Mouse (Mus musculus) neural tube, embryonic 12.5 days (tissue): Measurements from ENCODE around the gene Thsd4. TPM values are rescaled to one million over a fixed set of nuclear protein-coding genes. Genes with fewer than 3 reads are reported as not detected.

Source experiments
- ATAC-seq: fragments of 200-750 bp; cut with Nextera tagmentation; 2 replicates; pipeline ENCODE4 v1.8.0; 2017; ENCODE audit warnings: low read depth, mild to moderate bottlenecking, moderate TSS enrichment, moderate library complexity; ENCODE audit not compliant: low FRiP score
- H3K27ac ChIP-seq: fragments of 300-500 bp; sonication (generic); 2 replicates; pipeline ENCODE4 v1.5.1; 2016
- H3K27me3 ChIP-seq: fragments of 300-500 bp; sonication (generic); replicated peaks from 2 replicates; pipeline ENCODE4 v1.6.1; 2016; ENCODE audit warnings: mild to moderate bottlenecking
- H3K36me3 ChIP-seq: fragments of 300-500 bp; sonication (generic); 2 replicates; pipeline ENCODE4 v1.6.1; 2016; ENCODE audit warnings: mild to moderate bottlenecking
- H3K4me1 ChIP-seq: fragments of 300-500 bp; sonication (generic); 2 replicates; pipeline ENCODE4 v1.6.1; 2016
- H3K4me2 ChIP-seq: fragments of 300-500 bp; sonication (generic); replicated peaks from 2 replicates; pipeline ENCODE4 v1.6.1; 2016; ENCODE audit warnings: mild to moderate bottlenecking
- H3K4me3 ChIP-seq: fragments of 300-500 bp; sonication (generic); 2 replicates; pipeline ENCODE4 v1.5.1; 2016
- H3K9ac ChIP-seq: fragments of 300-500 bp; sonication (generic); 2 replicates; pipeline ENCODE4 v1.6.1; 2016; ENCODE audit warnings: mild to moderate bottlenecking
- H3K9me3 ChIP-seq: fragments of 300-500 bp; sonication (generic); 2 replicates; pipeline ENCODE4 v1.6.1; 2016; ENCODE audit warnings: mild to moderate bottlenecking
- WGBS: fragments of 180-500 bp; shearing (Covaris S2); methylation state at CpG from one replicate; pipeline ENCODE4 v1.1.7; 2016; 5-methylcytosine and 5-hydroxymethylcytosine counted together
- polyA plus RNA-seq: library from polyadenylated mRNA; unstranded; fragments of >200 nt; fragmentation: Nextera tagmentation; extraction: Ambion mirVana; gene quantifications from 2 replicates; pipeline ENCODE4 v1.2.1, GENCODE M21; 2016

Gene Thsd4
- polyA plus RNA-seq, 1 experiment from 2014 or later, result 10.9 TPM

GRCm38 (mm10) chr9:60513329-60513788, 8.5 kb downstream of the Thsd4 start:
- H3K9ac ChIP-seq, result no peak overlapping the region
- no peak overlapping the region for H3K4me3 ChIP-seq
- H3K4me1 ChIP-seq, result peaks cover 32% of the 10 kb centered on the region
- H3K27ac ChIP-seq, result no peak overlapping the region
- no peak for ATAC-seq
- H3K4me2 ChIP-seq, result no peak overlapping the region
- H3K27me3 ChIP-seq, result peaks cover 21% of the 10 kb centered on the region
- WGBS, result 10% methylated on average over 11 of the region's 11 CpGs
- H3K9me3 ChIP-seq, result no peaks in the 10 kb centered on the region
- no peaks in the 10 kb centered on the region for H3K36me3 ChIP-seq

GRCm38 (mm10) chr9:60510876-60511275, 11.0 kb downstream of the Thsd4 start:
- no peak overlapping the region for H3K27ac ChIP-seq
- H3K9ac ChIP-seq, result no peak overlapping the region
- H3K4me1 ChIP-seq, result peaks cover 20% of the 10 kb centered on the region
- H3K4me3 ChIP-seq, result no peak overlapping the region
- no peak for ATAC-seq
- peaks cover 12% of the 10 kb centered on the region for H3K27me3 ChIP-seq
- no peaks in the 10 kb centered on the region for H3K9me3 ChIP-seq
- WGBS, result 23% methylated on average over 6 of the region's 6 CpGs
- H3K4me2 ChIP-seq, result no peak overlapping the region
- no peaks in the 10 kb centered on the region for H3K36me3 ChIP-seq

DNA sequence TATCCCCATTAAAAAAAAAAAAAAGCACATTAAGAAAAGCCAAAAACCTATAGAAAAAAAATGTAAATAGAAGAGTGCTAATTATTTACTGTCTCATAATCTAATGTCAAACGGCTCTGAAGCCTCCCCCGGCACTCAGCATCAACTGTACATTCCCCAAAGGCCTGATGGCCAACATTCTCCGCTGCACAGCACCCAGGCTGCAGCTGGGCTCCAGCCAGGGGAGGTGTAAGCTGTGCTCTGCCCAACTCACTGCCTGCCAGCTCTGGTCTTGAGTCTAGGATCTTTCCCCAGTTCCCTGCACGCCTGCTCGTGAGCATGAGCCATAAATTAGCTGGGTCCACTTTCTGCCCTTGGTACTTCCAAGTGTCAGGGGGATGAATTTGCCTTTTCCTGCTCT, 15.7 kb downstream of the Thsd4 start:
- no peak overlapping the region for H3K27ac ChIP-seq
- H3K9ac ChIP-seq, result no peak overlapping the region
- ATAC-seq, result no peak
- no peaks in the 10 kb centered on the region for H3K9me3 ChIP-seq
- no peak overlapping the region for H3K4me3 ChIP-seq
- H3K4me2 ChIP-seq, result no peak overlapping the region
- H3K4me1 ChIP-seq, result peaks cover 20% of the 10 kb centered on the region
- WGBS, result 47% methylated on average over 5 of the region's 5 CpGs
- peaks cover 6% of the 10 kb centered on the region for H3K27me3 ChIP-seq
- no peaks in the 10 kb centered on the region for H3K36me3 ChIP-seq

- Histone ChIP-seq H3K27me3 (no peaks in the 10 kb centered on the region), H3K36me3 (no peaks in the 10 kb centered on the region), H3K4me3 (no peak overlapping the region), H3K9ac (no peak overlapping the region), H3K4me2 (no peak overlapping the region), H3K9me3 (no peaks in the 10 kb centered on the region), H3K4me1 (peaks cover 10% of the 10 kb centered on the region), H3K27ac (no peak overlapping the region)
- no peak for ATAC-seq
- WGBS, result 76% methylated on average over 14 of the region's 14 CpGs
These were observed 17.2 kb downstream of the Thsd4 start for GRCm38 (mm10) chr9:60504378-60505285.

DNA sequence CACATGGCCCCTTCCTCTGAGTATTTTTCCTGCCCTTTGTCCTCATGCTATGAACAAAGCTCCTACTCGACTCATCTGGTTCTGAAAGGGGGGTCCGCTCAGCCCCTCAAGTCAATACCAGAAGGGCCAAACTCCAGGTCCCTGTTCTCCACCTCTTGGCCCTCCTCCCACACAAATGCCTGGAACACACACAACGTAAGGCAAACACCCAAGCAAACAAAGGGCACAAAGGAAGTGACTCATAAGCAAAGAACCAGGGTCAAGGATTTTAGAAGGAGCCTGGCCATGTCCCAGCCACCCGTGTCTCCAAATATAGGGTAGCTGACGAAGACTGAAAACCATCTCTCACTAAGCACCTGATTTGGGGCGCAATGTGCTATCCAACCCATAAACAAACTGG, 19.6 kb downstream of the Thsd4 start:
- Histone ChIP-seq H3K36me3 (no peaks in the 10 kb centered on the region), H3K27me3 (no peaks in the 10 kb centered on the region), H3K4me3 (no peak overlapping the region), H3K9ac (no peak overlapping the region), H3K27ac (no peak overlapping the region), H3K9me3 (no peaks in the 10 kb centered on the region), H3K4me1 (peaks cover 10% of the 10 kb centered on the region), H3K4me2 (no peak overlapping the region)
- 79% methylated on average over 6 of the region's 6 CpGs for WGBS
- ATAC-seq, result no peak

DNA sequence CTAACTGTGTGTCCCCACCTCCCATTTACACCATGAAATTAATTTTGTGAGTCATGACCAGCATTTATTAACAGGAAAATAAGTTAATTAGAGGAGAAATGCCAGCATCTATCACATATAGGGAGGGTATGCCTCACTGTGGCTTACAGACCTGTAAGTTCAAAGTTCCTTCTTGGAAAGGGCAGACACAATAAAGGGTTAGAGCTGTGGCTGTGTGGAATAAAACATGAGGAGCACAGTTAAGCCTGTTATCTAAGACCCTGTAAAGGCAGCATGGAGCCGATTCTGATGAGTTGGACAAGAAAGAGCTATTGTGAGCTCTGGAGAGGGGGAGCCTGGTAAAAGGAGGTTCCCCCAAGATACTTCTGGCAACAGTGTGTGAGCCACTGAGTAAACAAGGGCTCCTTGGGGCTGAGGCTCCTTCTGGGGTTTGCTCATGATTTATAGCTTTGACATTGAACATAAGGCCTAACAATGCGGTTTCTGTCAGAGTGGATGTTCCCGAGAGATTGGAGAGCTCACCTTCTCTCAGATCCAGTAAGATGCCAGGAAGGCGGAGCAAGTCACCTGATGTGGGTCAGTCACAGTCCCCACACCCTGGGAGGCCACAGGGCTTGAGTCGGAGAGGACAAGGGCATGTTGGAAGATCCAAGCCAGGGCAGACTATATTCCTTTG, 20.2 kb downstream of the Thsd4 start:
- no peak overlapping the region for H3K4me2 ChIP-seq
- 62% methylated on average over 5 of the region's 5 CpGs for WGBS
- H3K9me3 ChIP-seq, result no peaks in the 10 kb centered on the region
- ATAC-seq, result no peak
- no peak overlapping the region for H3K9ac ChIP-seq
- no peak overlapping the region for H3K27ac ChIP-seq
- no peaks in the 10 kb centered on the region for H3K36me3 ChIP-seq
- no peak overlapping the region for H3K4me3 ChIP-seq
- no peaks in the 10 kb centered on the region for H3K27me3 ChIP-seq
- H3K4me1 ChIP-seq, result peaks cover 10% of the 10 kb centered on the region

- Histone ChIP-seq H3K36me3 (no peaks in the 10 kb centered on the region), H3K4me1 (no peaks in the 10 kb centered on the region), H3K27me3 (no peaks in the 10 kb centered on the region), H3K4me3 (no peak overlapping the region), H3K4me2 (no peak overlapping the region), H3K9me3 (no peaks in the 10 kb centered on the region), H3K27ac (no peak overlapping the region), H3K9ac (no peak overlapping the region)
- 80% methylated on average over 16 of the region's 16 CpGs for WGBS
- ATAC-seq, result no peak
These were observed 29.4 kb downstream of the Thsd4 start for GRCm38 (mm10) chr9:60492275-60492974.

GRCm38 (mm10) chr9:60491489-60492100, 30.3 kb downstream of the Thsd4 start:
- Histone ChIP-seq H3K27ac (no peak overlapping the region), H3K36me3 (no peaks in the 10 kb centered on the region), H3K4me2 (no peak overlapping the region), H3K9me3 (no peaks in the 10 kb centered on the region), H3K4me3 (no peak overlapping the region), H3K9ac (no peak overlapping the region), H3K27me3 (no peaks in the 10 kb centered on the region), H3K4me1 (no peaks in the 10 kb centered on the region)
- 77% methylated on average over 16 of the region's 16 CpGs for WGBS
- no peak for ATAC-seq

- Histone ChIP-seq H3K9ac (no peak overlapping the region), H3K36me3 (no peaks in the 10 kb centered on the region), H3K27me3 (no peaks in the 10 kb centered on the region), H3K4me2 (no peak overlapping the region), H3K4me3 (no peak overlapping the region), H3K4me1 (no peaks in the 10 kb centered on the region), H3K27ac (no peak overlapping the region), H3K9me3 (no peaks in the 10 kb centered on the region)
- WGBS, result 93% methylated on average over 8 of the region's 8 CpGs
- no peak for ATAC-seq
These were observed 30.8 kb downstream of the Thsd4 start for GRCm38 (mm10) chr9:60491079-60491478.

DNA sequence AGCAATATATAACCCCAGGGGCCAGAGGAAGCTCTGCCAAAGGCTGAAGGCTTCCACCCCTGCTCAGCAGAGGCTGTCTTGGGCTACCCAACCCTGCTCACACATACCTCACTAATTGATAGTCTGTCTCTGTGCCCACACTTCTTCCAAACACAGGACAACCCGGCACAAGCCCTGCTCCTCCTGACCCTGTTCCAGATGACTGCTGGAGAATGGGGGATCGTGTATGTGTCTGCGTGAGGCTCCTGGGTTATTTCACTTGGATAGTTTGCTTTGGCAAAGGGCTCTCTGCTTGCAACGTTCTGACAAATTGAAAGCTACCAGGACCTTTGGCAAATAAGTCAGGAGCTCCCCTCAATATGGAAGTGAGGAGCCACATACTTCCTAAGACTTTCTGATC, 33.0 kb downstream of the Thsd4 start:
- no peak for ATAC-seq
- no peak overlapping the region for H3K4me3 ChIP-seq
- WGBS, result 78% methylated on average over 4 of the region's 4 CpGs

DNA sequence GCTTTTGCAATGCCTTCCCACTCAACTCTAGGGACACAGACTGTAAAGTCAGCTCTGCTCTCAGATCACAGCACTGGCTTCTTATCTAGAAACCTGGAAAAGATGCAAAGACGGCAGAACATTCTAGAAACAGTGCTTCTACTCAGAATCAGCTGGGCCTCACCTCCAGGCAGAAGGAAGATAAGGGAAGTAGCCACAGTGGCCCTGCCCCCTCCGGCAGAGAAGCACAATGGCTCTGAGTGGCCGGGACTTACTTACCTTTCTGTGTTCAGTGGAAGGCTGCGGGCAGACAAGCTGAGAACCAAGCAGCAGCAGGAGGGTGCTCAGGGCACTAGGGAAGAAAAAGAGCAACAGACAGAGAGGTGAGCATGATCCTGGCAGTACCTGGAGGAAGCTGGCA, 39.7 kb downstream of the Thsd4 start:
- Histone ChIP-seq H3K27ac (no peak overlapping the region), H3K9me3 (no peaks in the 10 kb centered on the region), H3K36me3 (no peaks in the 10 kb centered on the region), H3K4me1 (no peaks in the 10 kb centered on the region), H3K27me3 (no peaks in the 10 kb centered on the region), H3K4me3 (no peak overlapping the region), H3K9ac (no peak overlapping the region), H3K4me2 (no peak overlapping the region)
- ATAC-seq, result no peak
- WGBS, result 86% methylated on average over 4 of the region's 4 CpGs

More for the DNA sequence above, 33.0 kb downstream of the Thsd4 start:
- no peak overlapping the region for H3K27ac ChIP-seq
- no peak overlapping the region for H3K9ac ChIP-seq
- H3K4me1 ChIP-seq, result no peaks in the 10 kb centered on the region
- no peaks in the 10 kb centered on the region for H3K27me3 ChIP-seq
- no peaks in the 10 kb centered on the region for H3K36me3 ChIP-seq
- no peak overlapping the region for H3K4me2 ChIP-seq
- H3K9me3 ChIP-seq, result no peaks in the 10 kb centered on the region

GRCm38 (mm10) chr9:60480052-60480451, 41.8 kb downstream of the Thsd4 start:
- H3K9me3 ChIP-seq, result no peaks in the 10 kb centered on the region
- no peak overlapping the region for H3K9ac ChIP-seq
- H3K27me3 ChIP-seq, result no peaks in the 10 kb centered on the region
- no peak overlapping the region for H3K4me3 ChIP-seq
- ATAC-seq, result no peak
- H3K4me2 ChIP-seq, result no peak overlapping the region
- no peaks in the 10 kb centered on the region for H3K36me3 ChIP-seq
- WGBS, result 77% methylated on average over 3 of the region's 3 CpGs
- no peaks in the 10 kb centered on the region for H3K4me1 ChIP-seq
- H3K27ac ChIP-seq, result no peak overlapping the region
